Mouse (Mus musculus) kidney, postnatal 0 days (tissue): ENCODE results near the gene Gmfb. TPM values are rescaled to one million over a fixed set of nuclear protein-coding genes. Genes with fewer than 3 reads are reported as not detected.
"Not testable (repeated sequence)": the region's sequence is repeated elsewhere in the genome, so short reads cannot be mapped to it uniquely, and the experiment has no call there.

Experiments
- ATAC-seq: fragments of 200-750 bp; cut with Nextera tagmentation; replicated peaks from 2 replicates; pipeline ENCODE4 v1.8.0; 2017; ENCODE audit warnings: low read depth, moderate number of reproducible peaks, moderate TSS enrichment, moderate library complexity; ENCODE audit not compliant: low FRiP score
- DNase-seq: peaks from one replicate; pipeline ENCODE4 v3.0.0-alpha.2; 2016; ENCODE audit warnings: low spot score
- H3K27ac ChIP-seq: fragments of 300-500 bp; sonication (generic); 2 replicates; pipeline ENCODE4 v1.5.1; 2014; ENCODE audit warnings: mild to moderate bottlenecking
- H3K27me3 ChIP-seq: fragments of 300-500 bp; sonication (generic); 2 replicates; pipeline ENCODE4 v1.6.1; 2014; ENCODE audit warnings: low read length, mixed read lengths; ENCODE audit not compliant: insufficient read depth
- H3K36me3 ChIP-seq: fragments of 300-500 bp; sonication (generic); 2 replicates; pipeline ENCODE4 v1.6.1; 2014; ENCODE audit warnings: low read length, mixed read lengths; ENCODE audit not compliant: insufficient read depth
- H3K4me1 ChIP-seq: fragments of 300-500 bp; sonication (generic); replicated peaks from 2 replicates; pipeline ENCODE4 v1.6.1; 2014; ENCODE audit warnings: antibody characterized with exemption, low read length, mixed read lengths; ENCODE audit not compliant: insufficient read depth
- H3K4me2 ChIP-seq: fragments of 300-500 bp; sonication (generic); 2 replicates; pipeline ENCODE4 v1.6.1; 2014; ENCODE audit warnings: mild to moderate bottlenecking, low read length, moderate library complexity, mixed read lengths
- H3K4me3 ChIP-seq: fragments of 300-500 bp; sonication (generic); replicated peaks from 2 replicates; pipeline ENCODE4 v1.5.1; 2014; ENCODE audit warnings: low read depth, low read length
- H3K9ac ChIP-seq: fragments of 300-500 bp; sonication (generic); 2 replicates; pipeline ENCODE4 v1.6.1; 2014; ENCODE audit warnings: low read depth, low read length
- H3K9me3 ChIP-seq: fragments of 300-500 bp; sonication (generic); replicated peaks from 2 replicates; pipeline ENCODE4 v1.6.1; 2016; ENCODE audit warnings: low read length, inconsistent platforms, mixed read lengths
- CTCF ChIP-seq: IDR thresholded peaks from 2 replicates; pipeline ENCODE4 v1.5.1; 2016; ENCODE audit warnings: antibody characterized with exemption, low read depth, mild to moderate bottlenecking, moderate library complexity
- WGBS: fragments of 180-500 bp; shearing (Covaris S2); extraction: QIAGEN DNeasy Blood & Tissue Kit; methylation state at CpG from one replicate; pipeline ENCODE4 v1.1.7; 2014; 5-methylcytosine and 5-hydroxymethylcytosine counted together
- polyA plus RNA-seq: library from polyadenylated mRNA; unstranded; fragments of >200 nt; fragmentation: Nextera tagmentation; extraction: Ambion mirVana; gene quantifications from 2 replicates; pipeline ENCODE4 v1.2.1, GENCODE M21; 2015

Gene Gmfb
- polyA plus RNA-seq, 1 experiment from 2014 or later = 58.3 TPM

GRCm38 (mm10) chr14:46823996-46824395 is 2.0 kb upstream of the Gmfb start:
- H3K4me3 ChIP-seq = no peak overlapping the region
- ATAC-seq (no peak), DNase-seq (no peak)
- no peak overlapping the region for H3K9ac ChIP-seq
- no peaks in the 10 kb centered on the region for H3K36me3 ChIP-seq
- no peaks in the 10 kb centered on the region for H3K27me3 ChIP-seq
- TF ChIP-seq CTCF = no peak
- WGBS = 80% methylated on average over 2 of the region's 2 CpGs
- H3K4me1 ChIP-seq = peaks cover 8% of the 10 kb centered on the region
- no peak overlapping the region for H3K4me2 ChIP-seq
- no peaks in the 10 kb centered on the region for H3K9me3 ChIP-seq
- H3K27ac ChIP-seq = no peak overlapping the region

DNA sequence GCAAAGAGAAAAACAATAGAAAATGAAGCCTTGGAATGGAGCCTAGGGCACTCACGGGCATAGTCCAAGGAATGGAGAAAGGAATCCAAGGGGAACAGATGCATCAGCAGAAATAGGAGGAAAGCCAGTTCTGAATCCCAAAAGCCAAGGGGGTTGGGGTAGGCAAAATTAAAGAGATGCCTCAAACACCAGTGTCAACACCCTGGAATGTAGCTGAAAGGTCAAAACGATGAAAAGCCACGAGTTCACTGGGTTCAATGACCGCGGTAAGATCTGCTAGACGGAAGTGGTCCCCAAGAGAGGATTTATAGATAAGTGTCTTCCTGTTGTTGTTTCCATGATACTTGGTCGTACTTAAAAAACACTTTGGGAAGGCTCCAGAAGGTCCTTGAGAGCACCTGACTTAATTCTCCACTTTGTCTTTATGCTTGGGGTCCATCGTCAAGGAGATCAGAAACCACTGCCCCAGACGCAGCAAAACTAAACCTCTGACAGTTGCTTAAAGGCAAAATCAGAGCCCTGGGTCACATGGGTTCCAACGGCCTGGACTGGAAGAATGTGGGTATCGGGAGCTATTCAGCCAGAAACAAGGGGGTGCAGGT is 670 bp downstream of the Gmfb start:
- TF ChIP-seq CTCF = no peak
- peak overlapping the region; percentile 96 for H3K27ac ChIP-seq
- peak overlapping the region; percentile 56 for H3K4me2 ChIP-seq
- H3K9me3 ChIP-seq = no peaks in the 10 kb centered on the region
- H3K9ac ChIP-seq = peak overlapping the region; percentile 91
- DNase-seq (peak; percentile 73), ATAC-seq (peak; percentile 12; the same call in 1 of the 2 replicates)
- peak overlapping the region; percentile 85 for H3K4me3 ChIP-seq
- no peaks in the 10 kb centered on the region for H3K27me3 ChIP-seq
- peaks cover 8% of the 10 kb centered on the region for H3K4me1 ChIP-seq
- H3K36me3 ChIP-seq = peaks cover 6% of the 10 kb centered on the region; the same call in 1 of the 2 replicates
- 1% methylated on average over 11 of the region's 11 CpGs for WGBS

GRCm38 (mm10) chr14:46819961-46820360 is 2.1 kb downstream of the Gmfb start:
- not testable (repeated sequence) for H3K4me1 ChIP-seq, DNase-seq, H3K27ac ChIP-seq, H3K9me3 ChIP-seq, H3K9ac ChIP-seq, H3K4me3 ChIP-seq, H3K4me2 ChIP-seq, ATAC-seq, H3K27me3 ChIP-seq
- peaks cover 17% of the 10 kb centered on the region for H3K36me3 ChIP-seq
- 75% methylated on average over 5 of the region's 6 CpGs for WGBS

- no peak for DNase-seq
- H3K9me3 ChIP-seq = no peaks in the 10 kb centered on the region
- peaks cover 21% of the 10 kb centered on the region for H3K36me3 ChIP-seq
- no peak overlapping the region for H3K9ac ChIP-seq
- no peak overlapping the region for H3K4me3 ChIP-seq
- no peak for TF ChIP-seq CTCF
- peaks cover 8% of the 10 kb centered on the region for H3K4me1 ChIP-seq
- H3K4me2 ChIP-seq = no peak overlapping the region
- 80% methylated on average over 7 of the region's 7 CpGs for WGBS
- no peak for ATAC-seq
- H3K27ac ChIP-seq = no peak overlapping the region
- H3K27me3 ChIP-seq = no peaks in the 10 kb centered on the region
These were observed 3.3 kb downstream of the Gmfb start for GRCm38 (mm10) chr14:46818743-46819142.

GRCm38 (mm10) chr14:46816916-46817622 is 5.0 kb downstream of the Gmfb start:
- no peak for TF ChIP-seq CTCF
- no peak overlapping the region for H3K4me2 ChIP-seq
- H3K4me1 ChIP-seq = peaks cover 8% of the 10 kb centered on the region
- ATAC-seq (no peak), DNase-seq (no peak)
- H3K9me3 ChIP-seq = no peaks in the 10 kb centered on the region
- no peak overlapping the region for H3K27ac ChIP-seq
- WGBS = 92% methylated on average over 8 of the region's 8 CpGs
- peaks cover 32% of the 10 kb centered on the region for H3K36me3 ChIP-seq
- no peaks in the 10 kb centered on the region for H3K27me3 ChIP-seq
- no peak overlapping the region for H3K4me3 ChIP-seq
- H3K9ac ChIP-seq = no peak overlapping the region

DNA sequence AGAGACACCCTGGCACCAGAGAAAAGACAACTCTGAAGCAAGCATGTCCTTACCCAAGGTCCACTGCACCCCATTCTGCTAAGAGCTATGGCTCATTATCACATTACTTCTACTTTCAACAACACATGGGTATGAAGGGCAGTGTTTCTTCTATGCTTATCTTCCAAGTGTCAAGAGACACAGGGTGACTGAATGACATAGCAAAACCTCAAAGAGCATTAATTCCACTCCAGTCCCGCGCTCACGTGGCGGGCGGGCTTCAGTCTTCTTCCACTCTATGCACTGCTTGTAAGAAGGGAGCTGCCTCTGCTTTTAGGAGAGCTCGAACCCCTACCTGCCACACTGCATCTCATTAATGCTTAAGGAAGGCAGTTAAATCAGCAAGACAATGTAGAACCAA is 6.4 kb downstream of the Gmfb start:
- no peak overlapping the region for H3K9ac ChIP-seq
- no peak for TF ChIP-seq CTCF
- no peak overlapping the region for H3K4me2 ChIP-seq
- no peak overlapping the region for H3K27ac ChIP-seq
- 91% methylated on average over 6 of the region's 6 CpGs for WGBS
- H3K9me3 ChIP-seq = no peaks in the 10 kb centered on the region
- DNase-seq (no peak), ATAC-seq (no peak)
- H3K4me1 ChIP-seq = peaks cover 4% of the 10 kb centered on the region; the same call in 1 of the 2 replicates
- H3K27me3 ChIP-seq = no peaks in the 10 kb centered on the region
- no peak overlapping the region for H3K4me3 ChIP-seq
- peaks cover 41% of the 10 kb centered on the region for H3K36me3 ChIP-seq
